Mouse (Mus musculus) layer of hippocampus, postnatal 36 days (tissue): ENCODE measurements around the gene Krtap10-10. TPM values are rescaled to one million over a fixed set of nuclear protein-coding genes. Genes with fewer than 3 reads are reported as not detected.
A peak's percentile ranks its signal among the peaks of the same experiment; 100 is the strongest.

Experiments used
- DNase-seq, 2 experiments: peaks; one replicate each; pipeline ENCODE4 v3.0.0; 2022
- total RNA-seq, 2 experiments: library from RNA; stranded (reverse); gene quantifications; 2 replicates each; pipeline ENCODE4 v1.2.3; 2021

The Krtap10-10 gene
- total RNA-seq, 2 experiments from 2014 or later, result not detected

DNA sequence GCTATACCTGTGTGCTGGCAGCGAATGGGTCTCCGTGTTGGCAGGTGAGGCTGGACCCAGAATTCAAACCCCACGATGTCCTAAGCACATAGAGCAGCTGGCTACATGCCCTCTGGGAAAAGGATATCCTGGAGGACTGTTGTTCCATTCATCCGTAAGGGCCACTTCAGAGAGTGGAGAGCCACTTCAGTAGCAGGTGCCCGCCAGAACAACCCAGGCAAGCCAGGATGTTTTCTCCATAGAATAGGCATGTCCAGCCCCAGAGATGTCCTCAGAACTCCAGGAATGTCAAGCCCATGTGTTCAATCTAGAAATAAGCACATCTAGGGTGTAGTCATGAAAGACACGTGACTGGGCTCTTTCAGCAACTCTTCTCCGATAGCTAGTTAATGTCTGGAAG lies 33.9 kb downstream of the Krtap10-10 start:
- DNase-seq, result no peak

DNA sequence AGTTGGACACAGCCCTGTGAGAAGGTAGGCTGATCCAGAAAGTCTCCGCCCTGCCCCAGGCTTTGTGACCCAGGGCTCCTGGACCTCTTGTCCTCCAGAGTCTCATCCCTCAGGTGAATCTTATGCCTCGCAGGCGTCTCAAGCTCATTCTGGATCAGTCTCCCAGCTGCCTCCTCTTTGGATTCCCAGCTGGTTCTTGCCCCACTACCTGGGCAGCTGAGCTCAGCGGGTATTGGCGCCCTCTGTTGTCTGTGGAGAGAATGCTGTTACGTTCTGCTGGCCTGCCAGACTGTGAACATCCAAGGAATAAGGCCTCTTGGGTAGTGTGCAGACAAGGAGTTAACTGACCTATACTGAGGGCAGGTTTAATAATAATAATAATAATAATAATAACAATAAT lies 43.2 kb downstream of the Krtap10-10 start:
- peak; percentile 35 to 41 for DNase-seq

DNA sequence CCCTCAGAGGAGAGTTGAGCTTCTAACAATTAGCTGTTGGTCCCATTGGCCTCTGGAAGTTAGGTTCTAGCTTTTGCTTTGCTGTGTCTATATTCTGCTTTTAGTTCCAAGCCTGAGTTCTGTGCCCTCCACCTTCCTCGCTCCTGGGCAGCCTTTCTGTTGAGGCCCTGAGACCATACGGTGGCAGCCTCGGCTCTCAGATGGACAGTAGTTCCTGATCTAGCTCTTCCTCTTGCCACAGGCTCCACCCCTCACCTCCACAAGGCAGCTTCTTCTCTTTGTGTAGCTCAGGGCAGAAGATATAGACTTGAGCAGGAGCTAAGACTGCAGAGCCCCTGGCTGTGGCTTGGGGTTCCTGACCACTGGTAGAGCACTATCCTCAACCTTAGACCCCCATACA lies 44.6 kb downstream of the Krtap10-10 start:
- no peak for DNase-seq

DNA sequence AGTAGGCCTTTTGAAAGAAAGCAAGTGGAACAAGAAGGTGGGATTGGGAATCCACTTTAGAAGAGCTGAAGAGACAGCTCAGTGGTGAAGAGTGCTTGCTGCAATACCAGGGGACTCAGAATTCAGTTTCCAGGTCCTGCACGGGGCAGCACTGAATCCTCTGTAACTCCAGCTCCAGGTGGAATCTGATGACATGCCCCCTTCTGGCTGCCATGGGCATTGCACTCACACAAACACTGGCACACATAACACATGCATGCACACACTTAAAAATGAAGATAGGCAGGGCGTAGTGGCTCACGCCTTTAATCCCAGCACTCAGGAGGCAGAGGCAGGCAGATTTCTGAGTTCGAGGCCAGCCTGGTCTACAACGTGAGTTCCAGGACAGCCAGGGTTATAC lies 46.8 kb downstream of the Krtap10-10 start:
- DNase-seq, result no peak

DNA sequence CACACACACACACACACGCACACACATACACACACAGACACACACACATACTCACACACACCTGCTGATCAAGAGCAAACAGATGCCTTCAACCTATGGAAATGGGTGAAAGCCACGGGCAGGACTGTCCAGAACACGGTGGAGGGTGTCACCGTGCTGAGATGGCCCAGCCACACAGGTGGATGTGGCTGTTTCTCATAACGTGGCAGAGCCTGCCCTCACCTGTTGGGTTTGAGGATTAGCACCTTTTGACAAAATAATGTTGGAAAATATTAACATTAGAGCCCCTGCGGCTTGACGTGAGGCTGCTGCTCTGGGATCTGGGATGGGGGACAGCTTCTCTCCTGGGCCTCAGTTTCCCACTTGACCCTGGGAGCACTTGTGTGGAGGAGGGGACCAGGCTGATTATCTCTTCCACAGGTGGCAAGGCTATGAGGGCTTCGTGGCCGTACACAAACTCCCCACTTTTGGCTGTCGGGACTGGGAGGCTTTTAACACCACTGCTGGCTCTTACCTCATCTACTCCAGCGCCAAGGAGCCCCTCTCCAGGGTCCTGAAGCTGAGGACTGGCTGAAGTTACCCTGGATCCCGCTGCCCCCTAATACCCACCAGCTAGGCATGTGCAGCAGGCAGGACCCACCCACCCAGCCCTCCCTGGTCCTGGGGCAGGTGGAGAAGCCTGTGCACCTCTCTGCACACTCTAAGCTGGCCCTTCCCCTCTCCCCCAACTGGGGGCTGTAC lies 50.4 kb downstream of the Krtap10-10 start:
- DNase-seq, result no peak

Other genes with a start within 250 kb of the Krtap10-10 start
- gene Sumo3, start 229.8 kb upstream of the Krtap10-10 start, total RNA-seq, result 100 to 1,000 TPM; 127 TPM
- gene Gm49325, start 229.8 kb upstream of the Krtap10-10 start, total RNA-seq, result 10 to 100 TPM; 17.2 to 29.6 TPM
- gene Ube2g2, start 213.7 kb upstream of the Krtap10-10 start, total RNA-seq, result 10 to 100 TPM; 83.8 to 95.4 TPM
- gene Tspear, start 149.4 kb upstream of the Krtap10-10 start, total RNA-seq, result not detected
- gene Gm19402, start 145.2 kb upstream of the Krtap10-10 start, total RNA-seq, result not detected
- gene Gm9508, start 138.7 kb upstream of the Krtap10-10 start, total RNA-seq, result not detected
- gene Gm10272, start 129.3 kb upstream of the Krtap10-10 start, total RNA-seq, result not detected
- gene Gm10024, start 124.5 kb upstream of the Krtap10-10 start, total RNA-seq, result not detected
- gene Gm10142, start 120.1 kb upstream of the Krtap10-10 start, total RNA-seq, result not detected
- not detected for gene Krtap12-1, start 115.3 kb upstream of the Krtap10-10 start, total RNA-seq
- gene Gm10100, start 109.5 kb upstream of the Krtap10-10 start, total RNA-seq, result not detected
- gene Gm18596, start 93.3 kb upstream of the Krtap10-10 start, total RNA-seq, result not detected
- not detected for gene Gm9736, start 84.6 kb upstream of the Krtap10-10 start, total RNA-seq
- gene Gm3233, start 76.3 kb upstream of the Krtap10-10 start, total RNA-seq, result not detected
- not detected for gene Gm3238, start 64.6 kb upstream of the Krtap10-10 start, total RNA-seq
- not detected for gene Gm7138, start 59.0 kb upstream of the Krtap10-10 start, total RNA-seq
- gene Gm3250, start 53.4 kb upstream of the Krtap10-10 start, total RNA-seq, result not detected
- not detected for gene Gm7137, start 47.7 kb upstream of the Krtap10-10 start, total RNA-seq
- not detected for gene Gm9639, start 40.9 kb upstream of the Krtap10-10 start, total RNA-seq
- gene Gm19668, start 36.8 kb upstream of the Krtap10-10 start, total RNA-seq, result not detected
- gene Gm9507, start 24.1 kb upstream of the Krtap10-10 start, total RNA-seq, result not detected
- not detected for gene Gm2696, start 21.3 kb upstream of the Krtap10-10 start, total RNA-seq
- not detected for gene Krtap10-4, start 8.9 kb upstream of the Krtap10-10 start, total RNA-seq
- not detected for gene Gm36176, start 10.9 kb downstream of the Krtap10-10 start, total RNA-seq
- gene Gm10318, start 16.9 kb downstream of the Krtap10-10 start, total RNA-seq, result not detected
- gene Gm3285, start 26.0 kb downstream of the Krtap10-10 start, total RNA-seq, result not detected
- gene Lrrc3, start 66.6 kb downstream of the Krtap10-10 start, total RNA-seq, result 1 to 10 TPM; 3.8 to 4.7 TPM
- 10 to 100 TPM; 30.3 to 40.0 TPM for gene Trpm2, start 134.6 kb downstream of the Krtap10-10 start, total RNA-seq
- gene 1810043G02Rik, start 142.6 kb downstream of the Krtap10-10 start, total RNA-seq, result 10 to 100 TPM; 34.6 to 37.4 TPM
- gene Pfkl, start 174.1 kb downstream of the Krtap10-10 start, total RNA-seq, result 100 to 1,000 TPM; 201 to 209 TPM
- gene Dnmt3l, start 206.0 kb downstream of the Krtap10-10 start, total RNA-seq, result under 1 TPM in 1 of 2 experiments, not detected in 1; 0.65 TPM
- under 1 TPM; 0.28 to 0.77 TPM for gene Aire, start 207.7 kb downstream of the Krtap10-10 start, total RNA-seq
- 1 to 10 TPM; 8.0 to 8.4 TPM for gene Icosl, start 233.4 kb downstream of the Krtap10-10 start, total RNA-seq